Mouse (Mus musculus) heart, adult 8-10 months (tissue): ENCODE data around the gene Orai3. TPM values are rescaled to one million over a fixed set of nuclear protein-coding genes. Genes with fewer than 3 reads are reported as not detected.
"Not testable (repeated sequence)": the region's sequence is repeated elsewhere in the genome, so short reads cannot be mapped to it uniquely, and the experiment has no call there.

ENCODE experiments used
- DNase-seq: peaks from one replicate; pipeline ENCODE4 v3.0.0; 2022; ENCODE audit warnings: low spot score
- total RNA-seq, 4 experiments: library from RNA; stranded (reverse); gene quantifications; 2 replicates each; pipeline ENCODE4 v1.2.4; 2022

The Orai3 gene
- total RNA-seq, 4 experiments from 2014 or later: 20.0 to 26.6 (median 24.7) TPM

DNA sequence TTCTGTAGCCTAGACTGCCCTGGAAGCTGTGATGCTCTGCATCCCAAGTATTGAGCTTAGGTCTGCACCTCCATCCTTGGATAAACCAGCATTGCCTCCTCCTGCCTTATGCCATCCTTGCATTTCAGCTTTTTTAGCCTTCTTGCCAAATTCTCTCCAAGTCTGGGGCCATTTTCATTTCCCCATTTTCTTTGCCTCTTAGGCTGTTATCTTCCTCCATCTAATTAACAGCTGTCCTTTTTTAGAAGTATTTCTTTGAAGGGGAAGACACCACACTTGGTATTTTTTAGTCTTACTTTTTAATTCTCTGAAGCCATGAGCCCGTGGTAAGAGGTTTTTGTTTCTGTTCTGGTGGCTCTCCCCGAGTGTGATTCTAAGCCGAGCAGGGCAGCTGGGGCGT, 6.0 kb upstream of the Orai3 start:
- DNase-seq: no peak

DNA sequence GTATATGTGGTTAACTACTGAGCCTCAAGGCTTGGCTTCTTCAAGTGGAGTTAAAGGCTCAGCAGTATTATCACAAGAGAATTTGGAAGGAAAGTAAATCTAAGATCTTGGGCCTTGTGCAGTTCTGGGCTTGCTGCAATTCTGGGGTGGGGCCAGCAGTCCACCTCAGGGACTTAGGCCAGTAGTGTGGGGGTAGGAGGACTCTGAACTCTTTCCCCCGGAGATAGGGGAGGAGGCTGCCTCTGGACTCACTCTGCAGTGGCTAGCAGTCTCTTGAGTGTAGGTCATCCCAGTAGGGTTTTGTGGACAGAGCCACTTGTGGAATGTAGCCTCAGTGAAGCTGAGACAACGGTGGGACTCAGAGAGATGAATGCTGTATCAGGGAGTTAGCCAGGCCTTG, 3.9 kb upstream of the Orai3 start:
- no peak for DNase-seq

GRCm38 (mm10) chr7:127766851-127767609, 2.6 kb upstream of the Orai3 start:
- no peak for DNase-seq

DNA sequence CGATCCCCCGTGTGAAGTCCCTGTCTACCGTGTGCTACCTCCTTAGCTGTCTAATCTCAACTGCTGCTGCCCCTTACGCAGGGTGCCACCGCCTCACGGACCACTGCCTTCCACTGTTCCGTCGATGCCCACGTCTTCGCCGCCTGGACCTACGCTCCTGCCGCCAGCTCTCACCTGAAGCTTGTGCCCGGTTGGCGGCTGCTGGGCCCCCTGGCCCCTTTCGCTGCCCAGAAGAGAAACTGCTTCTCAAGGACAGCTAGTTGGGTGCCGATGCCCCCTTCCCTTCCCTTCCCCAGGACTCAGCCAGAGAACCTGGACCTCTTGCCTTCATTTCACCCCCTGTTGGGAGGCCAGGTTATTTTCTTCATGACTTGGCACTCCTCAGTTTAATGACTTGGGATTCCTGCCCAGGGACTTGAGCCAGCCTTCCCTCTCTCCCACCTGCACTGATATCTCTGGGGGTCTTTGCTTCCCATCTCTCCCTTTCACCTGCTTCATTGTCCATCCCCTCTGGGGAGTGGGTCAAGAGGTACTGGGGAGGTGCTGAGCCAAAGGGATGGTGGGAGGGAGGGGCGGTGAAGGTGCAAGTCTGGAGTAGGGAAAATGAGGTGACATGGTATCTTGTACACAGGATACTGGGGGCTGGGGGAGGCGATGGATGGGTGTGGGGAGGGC, 1.8 kb upstream of the Orai3 start:
- DNase-seq: no peak

GRCm38 (mm10) chr7:127768346-127768996, 1.1 kb upstream of the Orai3 start:
- DNase-seq: no peak

DNA sequence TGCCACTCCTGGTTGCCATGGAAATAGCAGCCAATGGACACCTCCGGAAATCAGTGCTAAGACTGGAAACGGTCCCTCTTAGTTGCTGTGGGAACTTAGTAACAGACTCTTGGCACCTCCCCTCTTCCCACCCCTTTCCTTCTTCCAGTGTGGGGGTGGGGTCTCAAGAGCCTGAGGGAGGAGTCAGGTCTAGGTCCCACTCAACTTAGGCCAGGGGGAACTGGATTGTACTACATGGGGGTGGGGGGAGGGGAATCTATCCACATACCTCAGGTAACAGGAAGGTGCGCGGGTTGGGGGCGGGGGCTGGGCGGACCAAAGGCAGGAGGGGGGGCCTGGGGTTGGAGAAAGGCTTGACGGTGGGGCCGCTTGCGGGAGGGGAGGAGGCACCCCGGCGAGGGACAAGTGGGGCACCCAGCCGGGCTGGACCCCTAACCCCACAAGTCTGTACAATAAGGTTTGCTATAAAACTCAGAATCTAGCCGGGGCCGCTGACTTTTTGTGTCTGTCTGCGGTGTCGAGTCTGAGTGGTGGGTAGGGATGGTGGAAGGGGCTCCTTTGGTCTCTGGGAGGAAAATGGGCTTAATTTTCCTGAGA, 520 bp upstream of the Orai3 start:
- peak; percentile 99 for DNase-seq

- no peak for DNase-seq
These were observed 657 bp downstream of the Orai3 start for GRCm38 (mm10) chr7:127770039-127770905.

GRCm38 (mm10) chr7:127771262-127771661, 1.6 kb downstream of the Orai3 start:
- DNase-seq: no peak

- DNase-seq: no peak
These were observed 2.5 kb downstream of the Orai3 start for GRCm38 (mm10) chr7:127772080-127772479.

DNA sequence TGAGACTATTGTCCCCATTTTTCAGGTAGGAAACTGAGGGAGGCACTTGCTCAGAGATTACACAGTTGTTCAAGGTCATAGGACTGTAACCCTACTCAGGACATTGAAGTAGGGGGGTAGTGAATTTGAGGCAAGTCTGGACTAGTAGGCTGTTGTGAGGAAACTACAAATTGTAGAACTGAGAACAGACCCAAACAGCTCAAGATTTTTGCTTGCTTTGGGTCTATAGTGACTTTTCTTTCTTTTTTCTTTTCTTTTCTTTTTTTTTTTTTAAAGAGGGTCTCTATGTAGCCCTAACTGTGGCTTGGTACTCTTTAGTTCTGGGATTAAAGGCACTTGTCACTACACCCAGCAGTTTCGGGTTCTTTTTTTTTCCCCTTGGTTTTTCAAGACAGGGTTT, 2.9 kb downstream of the Orai3 start:
- DNase-seq: no peak

- no peak for DNase-seq
These were observed 4.2 kb downstream of the Orai3 start for GRCm38 (mm10) chr7:127773664-127774384.

DNA sequence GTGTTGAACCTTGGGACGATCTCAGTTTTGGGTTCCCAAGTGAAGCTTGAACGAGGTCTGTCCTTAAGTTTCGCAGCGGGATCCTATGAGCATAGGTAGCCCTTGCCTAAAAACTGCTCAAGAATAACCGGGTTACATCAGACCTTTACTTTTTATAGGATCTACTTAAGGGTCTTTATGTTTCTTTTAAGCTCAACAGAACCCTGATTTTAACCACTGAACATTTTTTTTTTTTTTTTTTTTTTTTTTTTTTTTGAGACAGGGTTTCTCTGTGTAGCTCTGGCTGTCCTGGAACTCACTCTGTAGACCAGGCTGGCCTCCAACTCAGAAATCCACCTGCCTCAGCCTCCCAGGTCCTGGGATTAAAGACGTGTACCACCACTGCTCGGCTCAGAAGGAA, 6.2 kb downstream of the Orai3 start:
- not testable (repeated sequence) for DNase-seq

DNA sequence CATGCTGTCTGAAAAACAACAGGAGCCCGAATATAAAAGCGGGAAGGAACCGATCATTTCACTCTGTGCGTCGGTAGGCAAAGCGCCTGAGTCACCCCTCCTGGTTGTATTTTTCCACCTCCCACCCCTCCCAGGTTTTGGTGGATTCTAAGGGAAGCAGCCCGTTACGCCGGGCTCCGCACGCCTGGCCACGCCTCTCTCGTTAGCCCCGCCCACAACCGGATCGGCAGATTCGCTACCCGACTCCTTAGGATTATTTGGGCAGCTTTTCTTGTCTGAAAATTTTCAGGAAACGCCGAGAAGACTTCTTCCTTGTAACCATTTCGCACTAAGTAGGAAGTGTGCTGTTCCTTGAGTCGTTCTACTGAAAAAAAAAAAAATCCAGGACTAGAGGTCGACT, 6.8 kb downstream of the Orai3 start, which contains the start of gene Setd1a:
Gene Setd1a, plus strand, starts transcription at position 245 of the 400 bp plus-strand sequence.
- peak; percentile 87 for DNase-seq

DNA sequence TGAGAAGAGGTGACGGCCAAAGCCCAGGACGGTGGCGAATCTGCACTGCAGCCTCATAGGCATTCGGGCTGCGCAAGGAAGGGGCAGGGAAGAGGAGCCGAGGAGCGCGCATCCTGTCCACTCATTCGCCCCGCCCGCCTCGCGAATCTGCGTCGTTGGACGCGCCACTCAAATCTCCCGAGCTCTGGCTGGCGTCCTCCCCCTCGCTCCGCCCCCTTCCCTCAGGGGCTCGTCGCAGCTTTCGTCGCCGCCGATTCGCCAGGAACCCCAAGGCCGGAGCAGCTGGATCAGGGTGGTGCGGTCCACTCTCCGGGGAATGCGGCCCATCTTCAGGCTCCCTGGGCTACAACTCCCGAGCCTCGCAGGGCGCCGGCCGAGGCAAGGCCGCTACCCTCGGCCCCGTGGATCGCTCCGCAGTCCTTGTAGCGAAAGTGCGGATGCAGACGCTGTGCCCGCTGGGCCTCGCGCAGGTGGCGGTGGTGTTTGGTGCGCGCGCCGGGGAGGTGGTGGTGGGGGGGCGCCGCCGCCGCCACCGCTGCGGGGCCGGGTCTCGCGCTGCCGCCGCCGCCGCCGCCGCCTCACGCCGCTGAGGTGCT, 7.4 kb downstream of the Orai3 start:
- peak; percentile 94 for DNase-seq

DNA sequence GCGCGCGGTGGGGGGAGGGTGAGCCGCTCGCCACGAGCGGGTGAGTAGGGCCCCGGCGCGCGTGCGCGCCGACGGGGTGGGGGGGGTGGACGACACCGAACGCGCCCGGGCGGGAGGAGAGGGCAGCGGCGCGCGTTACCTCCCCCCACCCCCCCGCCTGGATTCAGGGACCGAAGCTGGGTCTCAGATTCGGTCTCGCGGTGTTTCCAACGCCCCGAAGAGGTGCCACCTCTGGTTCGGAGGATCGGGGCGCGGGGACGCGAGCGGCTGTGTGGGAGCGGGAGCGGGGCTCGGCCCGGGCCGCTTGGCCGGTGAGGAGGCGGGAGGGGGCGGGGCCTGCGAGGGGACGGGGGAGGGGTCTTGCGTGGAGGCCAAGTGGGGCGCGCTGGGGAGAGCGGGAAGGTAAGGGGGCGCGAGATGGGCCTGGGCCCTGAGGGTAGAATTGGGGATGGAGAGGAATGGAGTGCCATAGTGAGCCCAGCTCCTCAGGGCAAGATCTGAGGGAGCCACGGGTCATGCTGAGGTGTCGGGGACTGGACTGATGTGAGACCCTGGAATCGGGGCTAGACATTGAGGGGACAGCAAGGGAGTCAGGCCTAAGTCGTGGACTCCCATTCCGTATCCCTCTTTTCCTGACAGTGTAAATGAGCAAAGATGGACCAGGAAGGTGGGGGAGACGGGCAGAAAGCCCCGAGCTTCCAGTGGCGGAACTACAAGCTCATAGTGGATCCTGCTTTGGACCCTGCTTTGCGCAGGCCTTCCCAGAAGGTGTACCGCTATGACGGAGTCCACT, 8.1 kb downstream of the Orai3 start:
- no peak for DNase-seq

DNA sequence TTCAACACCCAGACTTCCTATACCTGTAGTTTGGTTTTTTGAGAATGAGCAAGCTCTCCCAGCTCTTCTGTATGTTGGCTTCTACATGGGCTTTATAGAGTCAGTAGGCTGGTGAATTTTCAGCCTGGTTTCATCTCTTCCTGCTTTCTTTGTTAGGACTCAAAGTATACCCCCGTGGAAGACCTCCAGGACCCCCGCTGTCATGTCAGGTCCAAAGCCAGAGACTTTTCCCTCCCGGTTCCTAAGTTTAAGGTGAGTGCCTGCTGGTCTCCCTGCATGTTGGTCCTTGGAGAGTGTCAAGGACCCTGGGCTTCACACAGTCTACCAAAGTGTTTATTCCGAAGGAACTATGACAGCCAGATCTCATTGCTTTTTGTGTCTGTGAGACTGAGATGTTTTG, 8.7 kb downstream of the Orai3 start:
- no peak for DNase-seq

- DNase-seq: no peak
These were observed 15.7 kb downstream of the Orai3 start, which contains the start of gene Gm49388 for GRCm38 (mm10) chr7:127785308-127785707. Gene Gm49388, plus strand, starts transcription at chr7:127785608.

DNA sequence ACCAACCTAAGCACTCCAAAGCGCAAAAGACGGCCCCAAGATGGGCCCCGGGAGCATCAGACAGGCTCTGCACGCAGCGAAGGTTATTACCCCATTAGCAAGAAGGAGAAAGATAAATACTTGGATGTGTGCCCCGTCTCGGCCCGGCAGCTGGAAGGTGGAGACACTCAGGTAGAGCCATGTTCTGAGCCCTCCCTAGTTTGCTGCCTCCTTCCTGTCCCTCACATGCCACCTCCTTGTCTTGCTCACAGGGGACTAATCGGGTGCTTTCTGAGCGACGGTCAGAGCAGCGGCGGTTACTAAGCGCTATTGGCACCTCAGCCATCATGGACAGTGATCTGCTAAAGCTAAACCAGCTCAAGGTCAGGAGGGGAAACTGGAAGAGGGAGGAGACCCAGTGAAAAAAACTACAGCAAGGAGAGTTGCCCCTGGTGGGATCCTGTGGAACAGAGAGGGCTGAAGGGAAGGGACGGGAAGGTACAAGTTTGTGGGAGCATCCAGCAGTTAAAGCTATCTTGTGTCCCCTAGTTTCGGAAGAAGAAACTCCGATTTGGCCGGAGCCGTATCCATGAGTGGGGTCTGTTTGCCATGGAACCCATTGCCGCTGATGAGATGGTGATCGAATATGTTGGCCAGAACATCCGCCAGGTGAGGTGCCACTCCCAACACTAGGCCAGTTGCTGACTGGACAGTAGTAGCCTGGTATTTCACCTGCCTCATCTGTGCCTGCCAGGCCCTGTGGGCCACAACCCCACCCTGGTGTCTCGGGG, 27.6 kb downstream of the Orai3 start:
- DNase-seq: no peak

GRCm38 (mm10) chr7:127798591-127798990, 29.0 kb downstream of the Orai3 start:
- DNase-seq: no peak
